ENCODE assay signal across 8 mouse cellular contexts in the genomic region with DNA sequence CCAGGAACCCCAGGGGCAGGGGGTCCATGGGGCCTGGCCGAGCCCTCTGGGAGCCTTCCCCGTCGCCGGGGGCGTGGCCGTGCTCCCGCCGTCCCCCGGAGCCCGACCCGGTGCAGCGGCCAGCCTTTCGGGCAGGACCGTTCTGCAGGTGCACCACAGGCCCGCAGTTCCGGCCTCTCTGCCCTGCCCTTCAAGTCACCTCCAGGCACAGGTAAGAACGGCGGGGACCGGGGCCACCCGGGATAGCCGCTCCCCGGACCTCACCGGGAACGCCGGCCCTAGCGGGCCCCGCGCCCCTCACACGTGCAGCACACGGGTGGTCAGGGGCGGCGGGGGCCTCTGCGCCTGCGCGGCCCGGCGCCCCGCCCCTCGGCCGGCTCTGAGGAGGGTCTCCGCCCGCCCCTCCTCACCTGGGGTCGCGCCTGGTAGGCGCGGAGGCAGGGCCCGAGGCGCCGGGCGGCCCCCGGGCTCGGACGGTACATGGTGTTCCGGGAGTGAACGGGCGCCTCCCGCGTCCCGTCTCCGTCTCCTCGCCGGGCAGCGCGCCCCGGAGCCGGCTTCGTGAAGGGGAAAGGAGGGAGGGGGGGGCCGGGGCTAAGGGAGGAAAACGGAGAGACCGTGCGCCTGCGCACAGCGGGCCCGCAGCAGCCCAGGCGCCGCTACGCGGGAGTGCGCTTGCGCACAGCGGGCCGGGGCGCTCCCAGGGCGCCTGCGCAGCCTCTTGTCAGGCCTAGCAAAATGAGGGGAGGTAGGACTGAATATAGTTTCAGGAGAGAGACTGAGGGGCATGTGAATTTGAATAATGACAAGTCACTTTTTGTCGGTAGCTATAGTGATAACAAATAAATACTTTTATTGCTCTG. TPM values are rescaled to one million over a fixed set of nuclear protein-coding genes. Genes with fewer than 3 reads are reported as not detected.
DNase-seq lines count a peak whose midpoint lies in the region; ATAC-seq and TF ChIP-seq lines count a peak whose summit lies in the region.

A gene (minus strand): TSS at position 651 of the 863 bp plus-strand sequence.

- peak within 1 kb of the TSS; percentile 100 for H3K4me2 ChIP-seq in heart, embryonic 12.5 days
- H3K4me2 ChIP-seq in kidney, embryonic 16.5 days (replicated peaks; ENCODE audit: low read depth, low read length) = peak within 1 kb of the TSS; percentile 78

- peak within 1 kb of the TSS; percentile 80 for H3K27ac ChIP-seq in heart, embryonic 12.5 days (ENCODE audit: poor library complexity, severe bottlenecking)
- H3K27ac ChIP-seq in kidney, embryonic 16.5 days (ENCODE audit: low read length) = peak within 1 kb of the TSS; percentile 44
- peak within 1 kb of the TSS; percentile 82 for H3K27ac ChIP-seq in liver, adult 2 months (replicated peaks; ENCODE audit: insufficient read depth, low read depth, low read length)

- DNase-seq in CD4-positive, CD25-positive, alpha-beta regulatory T cell, adult 2 months (ENCODE audit: low read depth, low spot score) = peak; percentile 97
- DNase-seq in brain, embryonic 18.5 days (ENCODE audit: low read depth, low spot score) = peak; percentile 90
- DNase-seq in liver, adult 2 months (ENCODE audit: extremely low read depth, low read depth, low spot score) = peak; percentile 67
- DNase-seq in spleen, postnatal 36 days (ENCODE audit: low spot score in 2 of 2) = peak; percentile 91 to 92

- ATAC-seq in erythroid progenitor cell, adult 5-6 weeks (replicated peaks; ENCODE audit: low FRiP score, poor library complexity, severe bottlenecking) = peak; percentile 88
- ATAC-seq in heart, embryonic 12.5 days (ENCODE audit: insufficient number of reproducible peaks, low FRiP score) = peak; percentile 90
- peak; percentile 92 for ATAC-seq in kidney, embryonic 16.5 days (ENCODE audit: low FRiP score, low TSS enrichment)
- ATAC-seq in monocyte, adult 5-6 weeks (replicated peaks; ENCODE audit: insufficient number of reproducible peaks, low FRiP score, low TSS enrichment, poor library complexity, severe bottlenecking) = peak; percentile 34; the same call in 1 of the 2 replicates

- H3K9me3 ChIP-seq in heart, embryonic 12.5 days (replicated peaks) = no peaks in the 10 kb centered on the region
- no peaks in the 10 kb centered on the region for H3K9me3 ChIP-seq in kidney, embryonic 16.5 days (ENCODE audit: low read length)

- no peak for TF ChIP-seq POLR2A in liver, adult 2 months (IDR thresholded peaks at IDR 0.05; ENCODE audit: extremely low read depth, insufficient read depth, low read length)

- peaks cover 2% of the 10 kb centered on the region; the same call in 1 of the 2 replicates for H3K79me2 ChIP-seq in liver, adult 2 months (ENCODE audit: control insufficient read depth, insufficient read depth, low read length)

- peak within 1 kb of the TSS; percentile 98 for H3K9ac ChIP-seq in heart, embryonic 12.5 days
- H3K9ac ChIP-seq in kidney, embryonic 16.5 days (replicated peaks; ENCODE audit: low read length) = peak within 1 kb of the TSS; percentile 73
- peak within 1 kb of the TSS; percentile 92 for H3K9ac ChIP-seq in liver, adult 2 months (ENCODE audit: low read depth, low read length)

- TF ChIP-seq CTCF in liver, adult 2 months (IDR thresholded peaks at IDR 0.05; ENCODE audit: low read depth, low read length) = no peak

- H3K27me3 ChIP-seq in heart, embryonic 12.5 days (replicated peaks) = no peaks in the 10 kb centered on the region
- no peaks in the 10 kb centered on the region for H3K27me3 ChIP-seq in kidney, embryonic 16.5 days (ENCODE audit: insufficient read depth, low read length)
- H3K27me3 ChIP-seq in liver, adult 2 months (ENCODE audit: control insufficient read depth, insufficient read depth, low read length) = no peaks in the 10 kb centered on the region

- peaks cover 46% of the 10 kb centered on the region for H3K36me3 ChIP-seq in heart, embryonic 12.5 days
- H3K36me3 ChIP-seq in kidney, embryonic 16.5 days (ENCODE audit: insufficient read depth, low read length) = peaks cover 34% of the 10 kb centered on the region
- peaks cover 7% of the 10 kb centered on the region for H3K36me3 ChIP-seq in liver, adult 2 months (ENCODE audit: control insufficient read depth, insufficient read depth, low read length)

- H3K4me3 ChIP-seq in heart, embryonic 12.5 days = peak within 1 kb of the TSS; percentile 95
- H3K4me3 ChIP-seq in kidney, embryonic 16.5 days (ENCODE audit: low read length) = peak within 1 kb of the TSS; percentile 65
- peak within 1 kb of the TSS; percentile 85 for H3K4me3 ChIP-seq in liver, adult 2 months (ENCODE audit: insufficient read depth, low read depth, low read length)

- H3K4me1 ChIP-seq in heart, embryonic 12.5 days (replicated peaks) = peaks cover 20% of the 10 kb centered on the region
- H3K4me1 ChIP-seq in kidney, embryonic 16.5 days (ENCODE audit: insufficient read depth, low read length) = peaks cover 21% of the 10 kb centered on the region
- peaks cover 7% of the 10 kb centered on the region for H3K4me1 ChIP-seq in liver, adult 2 months (ENCODE audit: control insufficient read depth, insufficient read depth, low read length)

- WGBS in heart, embryonic 12.5 days = under 1% methylated on average over 86 of the region's 86 CpGs
- WGBS in kidney, embryonic 16.5 days = under 1% methylated on average over 81 of the region's 86 CpGs
- WGBS in liver, adult 2 months = under 1% methylated on average over 80 of the region's 86 CpGs

RNA-seq across cellular contexts. Expression of the gene that starts here (rescaled TPM):
- 37.7 and 68.5 TPM in 2 replicates for total RNA-seq in erythroid progenitor cell, adult 5-6 weeks (2015; ENCODE audit: low replicate concordance)
- 2.9 and 3.7 TPM in 2 replicates for total RNA-seq in erythroid progenitor cell, adult 5-6 weeks (2017; ENCODE audit: low replicate concordance)
- polyA plus RNA-seq in heart, embryonic 12.5 days (2016; fragmentation: Nextera tagmentation; extraction: Ambion mirVana) = 25.6 and 26.2 TPM in 2 replicates
- 33.3 and 36.5 TPM in 2 replicates for polyA plus RNA-seq in kidney, embryonic 16.5 days (2015; fragmentation: Nextera tagmentation; extraction: Ambion mirVana)
- total RNA-seq in liver, adult 2 months (2014; rRNA removed) = 4.9 and 7.0 TPM in 2 replicates
- polyA plus RNA-seq in liver, adult 2 months (2012; rRNA removed) = 35.3 and 37.4 TPM in 2 replicates
- total RNA-seq in monocyte, adult 5-6 weeks (2017) = 1.8 to 10.4 TPM (median 5.7 TPM) in 3 replicates

Comparison
In these comparisons a context has a peak if more than half of its experiments do, and no peak if none do; other contexts are left out.
1. Peak in every context shown above with its lines: DNase-seq, ATAC-seq, H3K4me3 ChIP-seq and H3K27ac ChIP-seq.
2. ATAC-seq: peak in every context shown above with its lines; median percentile 92 in kidney, embryonic 16.5 days; 90 in heart, embryonic 12.5 days; 88 in erythroid progenitor cell, adult 5-6 weeks; 34 in monocyte, adult 5-6 weeks.